Mouse (Mus musculus): ENCODE data around the gene Gm45808.
A peak's percentile ranks its signal among the peaks of the same experiment; 100 is the strongest.
"Not testable (repeated sequence)": the region's sequence is repeated elsewhere in the genome, so short reads cannot be mapped to it uniquely, and the experiment has no call there.

Gm45808 gene

DNA sequence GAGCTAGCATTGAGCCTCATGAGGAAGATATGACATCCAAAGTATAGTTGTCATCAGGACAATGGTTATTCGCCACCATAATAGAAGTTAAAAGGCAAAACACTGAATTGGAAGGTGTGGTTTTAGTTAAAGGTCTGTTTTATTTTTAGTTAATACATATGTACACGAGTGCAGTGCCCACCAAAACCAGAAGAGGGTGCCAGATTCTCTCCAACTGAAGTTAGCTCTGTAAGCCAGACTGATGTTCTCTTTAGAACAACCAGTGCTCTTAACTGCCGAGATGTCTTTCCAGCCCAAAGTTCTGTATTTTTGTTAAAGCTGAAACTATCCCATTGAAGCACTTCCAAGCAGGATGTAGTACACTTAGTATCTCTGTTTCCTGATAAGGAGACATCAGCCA lies 15.7 kb downstream of the Gm45808 start:
- peak in 1 of 2 experiments; percentile 62 for DNase-seq (ENCODE audit: low spot score in 2 of 2)

GRCm38 (mm10) chr7:45467090-45467670 lies 19.4 kb downstream of the Gm45808 start:
- no peak for DNase-seq (ENCODE audit: low spot score in 2 of 2)

DNA sequence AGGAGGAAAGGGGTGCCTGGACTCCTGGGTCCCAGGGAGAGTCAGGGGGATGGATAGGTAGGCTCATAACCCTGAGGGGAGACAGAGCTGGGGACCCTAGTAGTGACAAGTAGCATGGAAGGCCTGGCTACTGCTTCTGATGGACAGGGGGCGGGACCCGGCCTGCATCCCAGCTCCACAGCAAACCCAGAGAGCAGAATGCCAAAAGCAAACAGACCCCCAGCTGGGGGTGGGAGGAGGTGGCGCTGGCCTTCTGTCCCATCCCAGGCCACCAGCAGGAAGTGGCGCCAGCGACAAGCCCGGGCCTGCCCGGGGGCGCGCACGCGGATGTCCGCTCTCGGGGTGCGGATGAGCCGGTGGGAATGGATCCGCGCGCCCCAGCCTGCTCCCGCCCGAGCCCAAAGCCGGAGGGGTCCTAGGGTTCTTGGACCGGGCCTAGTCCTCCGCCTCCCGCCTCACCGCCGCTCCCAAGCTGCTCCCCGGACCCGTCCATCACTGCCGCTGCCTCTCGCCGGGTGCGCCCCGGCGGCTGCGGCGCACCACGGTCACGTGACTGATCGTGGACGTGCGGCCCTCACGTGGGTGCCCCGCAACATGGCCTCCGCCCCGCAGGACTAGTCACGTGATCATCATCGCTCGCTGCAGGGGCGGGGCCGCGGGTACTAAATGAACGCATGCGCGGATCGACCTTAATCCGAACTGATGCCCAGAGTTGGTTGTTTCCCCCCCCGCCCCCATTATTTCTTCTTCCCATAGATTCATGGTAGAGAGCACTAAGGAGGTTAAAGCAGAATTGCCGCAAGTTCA lies 20.1 kb downstream of the Gm45808 start, which contains the start of gene Bax:
Gene Bax (minus strand): TSS at position 616 of the 807 bp plus-strand sequence.
- DNase-seq (ENCODE audit: low spot score in 2 of 2) = peak; percentile 89 to 93

GRCm38 (mm10) chr7:45465549-45465948 lies 21.1 kb downstream of the Gm45808 start:
- DNase-seq (ENCODE audit: low spot score in 2 of 2) = no peak

DNA sequence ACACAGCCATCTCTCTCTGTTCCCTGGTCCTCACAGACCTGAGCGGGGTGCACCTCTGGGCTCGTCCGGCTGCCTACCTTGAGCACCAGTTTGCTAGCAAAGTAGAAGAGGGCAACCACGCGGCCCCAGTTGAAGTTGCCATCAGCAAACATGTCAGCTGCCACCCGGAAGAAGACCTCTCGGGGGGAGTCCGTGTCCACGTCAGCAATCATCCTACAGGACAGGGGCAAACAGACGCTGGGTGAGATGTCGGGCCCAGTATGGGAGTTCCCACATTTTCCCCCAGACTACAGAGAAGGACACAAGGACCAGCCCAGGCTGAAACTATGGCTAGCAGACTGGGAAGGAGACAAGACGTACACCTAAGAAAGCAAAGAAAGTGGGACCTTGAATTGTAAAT lies 21.5 kb downstream of the Gm45808 start:
- DNase-seq (ENCODE audit: low spot score in 2 of 2) = no peak

DNA sequence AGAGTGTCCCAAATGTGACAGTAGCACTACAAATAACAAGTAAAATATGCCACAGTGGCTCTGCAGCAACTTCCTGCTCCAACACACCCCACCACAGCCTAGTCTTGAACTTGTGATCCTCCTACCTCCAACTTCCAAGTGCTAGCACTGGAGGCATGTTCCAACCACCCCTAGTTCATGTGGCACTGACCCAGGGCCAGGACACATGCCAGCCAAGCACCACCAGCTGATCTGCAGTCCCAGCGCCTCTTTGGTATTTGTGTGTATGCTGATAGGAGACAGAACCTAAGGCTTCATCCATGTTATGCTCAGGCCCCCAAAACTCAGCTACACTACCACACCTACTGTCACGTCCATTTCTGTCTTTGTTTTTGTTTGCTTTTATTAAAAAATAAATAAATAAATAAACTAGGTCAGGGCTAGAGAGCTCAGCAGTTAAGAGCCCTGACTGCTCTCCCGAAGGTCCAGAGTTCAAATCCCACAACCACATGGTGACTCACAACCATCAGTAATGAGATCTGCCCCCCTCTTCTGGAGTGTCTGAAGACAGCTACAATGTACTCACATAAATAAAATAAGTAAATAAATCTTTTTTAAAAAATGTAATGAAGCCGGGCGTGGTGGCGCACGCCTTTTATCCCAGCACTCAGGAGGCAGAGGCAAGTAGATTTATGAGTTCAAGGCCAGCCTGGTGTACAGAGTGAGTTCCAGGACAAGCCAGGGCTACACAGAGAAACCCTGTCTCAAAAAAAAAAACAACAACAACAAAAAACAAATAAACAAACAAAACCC lies 22.4 kb downstream of the Gm45808 start:
- no peak for DNase-seq (ENCODE audit: low spot score in 2 of 2)

- DNase-seq (ENCODE audit: low spot score in 2 of 2) = not testable (repeated sequence)
These were observed 23.7 kb downstream of the Gm45808 start for GRCm38 (mm10) chr7:45462868-45463267.

GRCm38 (mm10) chr7:45462325-45462724 lies 24.3 kb downstream of the Gm45808 start:
- DNase-seq (ENCODE audit: low spot score in 2 of 2) = no peak

- DNase-seq (ENCODE audit: low spot score in 2 of 2) = no peak
These were observed 24.8 kb downstream of the Gm45808 start for GRCm38 (mm10) chr7:45461781-45462180.

- no peak for DNase-seq (ENCODE audit: low spot score in 2 of 2)
These were observed 25.3 kb downstream of the Gm45808 start for GRCm38 (mm10) chr7:45461326-45461725.

DNA sequence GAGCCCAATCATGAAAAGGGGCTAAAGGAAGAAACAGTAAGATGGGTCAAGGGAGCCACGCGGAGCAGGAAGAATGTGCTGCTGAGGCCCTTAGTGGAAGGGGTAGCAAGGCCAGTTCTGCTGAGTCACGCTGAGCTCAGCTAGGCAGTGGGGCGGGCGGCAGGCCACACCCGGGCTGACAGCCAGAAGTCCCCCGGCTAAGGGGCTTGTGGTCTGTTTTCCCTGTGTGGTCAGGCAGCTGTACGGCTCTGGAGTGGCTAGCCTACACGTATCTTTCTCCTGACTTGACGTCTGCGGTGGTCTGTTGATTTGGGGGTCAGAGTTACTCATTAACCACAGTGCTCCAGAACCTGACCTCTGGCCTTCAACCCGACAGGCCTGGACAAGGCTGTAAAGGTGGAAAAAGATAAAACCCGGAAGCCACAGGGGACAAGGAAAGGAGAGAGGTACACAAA lies 25.7 kb downstream of the Gm45808 start:
- peak; percentile 72 to 81 for DNase-seq (ENCODE audit: low spot score in 2 of 2)

- DNase-seq (ENCODE audit: low spot score in 2 of 2) = no peak
These were observed 26.2 kb downstream of the Gm45808 start for GRCm38 (mm10) chr7:45460377-45460776.

DNA sequence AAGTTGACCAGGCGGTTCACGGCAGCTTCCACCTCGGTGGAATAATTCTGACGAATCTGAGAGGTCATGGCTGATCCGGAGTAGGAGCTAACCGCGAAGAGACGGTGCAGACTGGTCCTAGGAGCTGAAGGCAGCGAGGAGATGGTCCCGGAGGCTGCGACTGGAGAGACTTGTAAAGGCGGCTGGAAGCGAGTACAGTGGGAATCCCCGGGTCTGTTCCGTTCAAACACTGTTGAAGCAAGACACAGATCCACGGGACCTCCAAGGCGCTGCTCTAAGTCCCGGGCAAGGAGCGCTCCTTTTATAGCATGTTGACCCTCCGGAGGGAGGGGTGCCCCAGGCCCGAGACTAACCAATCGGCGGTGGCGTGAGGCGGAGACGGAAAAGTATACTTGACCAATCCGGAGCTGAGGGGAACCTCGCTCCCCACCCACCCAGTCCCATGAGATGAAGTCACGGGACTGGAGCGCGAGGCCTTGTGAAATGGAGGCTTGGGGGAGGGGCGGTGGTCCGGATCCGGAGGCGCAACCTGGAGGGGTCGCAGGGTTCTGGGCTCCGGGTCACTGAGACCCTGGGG lies 27.0 kb downstream of the Gm45808 start, which contains the start of gene Ftl1:
Gene Ftl1 (minus strand): TSS at position 321 of the 577 bp plus-strand sequence.
- peak; percentile 81 to 98 for DNase-seq (ENCODE audit: low spot score in 2 of 2)

DNA sequence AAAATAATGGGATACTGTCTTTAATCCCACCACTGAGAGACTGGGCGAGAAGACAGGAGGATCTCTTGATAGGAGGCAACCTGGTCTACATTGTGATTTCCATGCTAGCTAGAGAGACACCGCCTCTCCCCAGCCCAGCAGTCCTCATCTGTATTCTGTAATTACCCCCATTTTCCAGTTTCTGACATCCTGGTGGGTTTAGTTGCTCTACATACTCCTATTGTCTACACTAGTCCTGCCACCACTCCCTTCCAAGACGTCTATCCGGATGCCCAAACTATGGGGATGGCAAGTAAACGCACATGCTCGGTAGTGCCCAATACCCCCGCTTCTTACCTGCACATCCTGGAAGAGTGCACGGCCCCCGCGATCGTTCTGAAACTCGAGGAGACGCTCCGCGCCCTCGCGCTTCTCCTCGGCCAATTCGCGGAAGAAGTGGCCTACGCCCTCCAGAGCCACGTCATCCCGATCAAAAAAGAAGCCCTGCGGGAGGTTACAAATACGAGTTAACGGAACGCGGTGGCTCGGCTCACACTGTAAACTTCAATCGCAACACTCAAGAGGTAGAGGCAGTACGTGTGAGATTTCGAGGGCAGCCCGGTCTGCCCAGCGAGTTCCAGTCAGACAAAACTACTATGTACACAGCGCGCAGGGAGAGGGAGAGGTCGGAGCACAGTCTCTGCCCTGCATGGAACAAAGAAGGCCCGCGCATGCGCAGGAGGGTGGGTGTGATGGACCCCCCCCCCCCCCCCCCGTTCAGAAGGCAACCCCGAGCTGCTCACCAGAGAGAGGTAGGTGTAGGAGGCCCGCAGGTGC lies 27.7 kb downstream of the Gm45808 start:
- peak; percentile 48 to 57 for DNase-seq (ENCODE audit: low spot score in 2 of 2)

- no peak for DNase-seq (ENCODE audit: low spot score in 2 of 2)
These were observed 29.2 kb downstream of the Gm45808 start for GRCm38 (mm10) chr7:45457204-45458060.

- DNase-seq (ENCODE audit: low spot score in 2 of 2) = no peak
These were observed 29.8 kb downstream of the Gm45808 start for GRCm38 (mm10) chr7:45456721-45457203.

DNA sequence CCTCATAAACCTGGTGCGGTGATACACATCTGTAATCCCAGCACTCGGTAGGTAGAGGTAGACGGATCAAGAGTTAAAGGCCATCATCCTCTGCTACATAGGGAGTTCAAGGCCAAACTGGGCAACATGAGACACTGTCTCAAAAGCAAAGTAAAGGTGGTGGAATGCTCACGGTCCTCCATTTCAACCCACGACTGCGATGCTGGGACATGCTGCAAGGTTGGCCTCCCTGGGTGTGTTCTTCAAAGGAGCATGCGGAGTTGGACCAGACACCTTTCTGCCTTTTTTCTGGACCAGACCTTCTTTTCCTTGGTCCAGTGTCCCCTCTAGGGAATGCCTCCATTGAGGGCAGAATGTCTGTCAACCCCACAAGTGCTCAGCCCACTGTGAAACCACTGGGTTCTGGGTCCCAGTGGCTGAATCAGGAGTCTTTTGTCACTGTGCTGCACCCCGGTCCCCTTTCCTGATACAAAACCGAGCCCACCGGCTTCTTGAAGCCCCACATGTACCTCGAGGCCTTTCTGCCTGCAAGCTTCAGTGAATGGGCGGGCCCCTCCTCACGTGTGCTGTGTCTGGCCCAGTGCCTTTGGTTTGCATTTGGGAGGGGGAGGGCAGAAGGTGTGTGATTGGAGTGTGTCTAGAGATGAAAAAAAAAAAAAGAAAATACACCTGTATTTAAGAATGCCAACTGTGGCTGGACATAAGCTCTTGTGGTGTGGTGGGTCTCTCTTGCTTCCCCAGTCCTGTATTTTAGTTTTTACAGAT lies 30.5 kb downstream of the Gm45808 start:
- DNase-seq (ENCODE audit: low spot score in 2 of 2) = no peak

DNA sequence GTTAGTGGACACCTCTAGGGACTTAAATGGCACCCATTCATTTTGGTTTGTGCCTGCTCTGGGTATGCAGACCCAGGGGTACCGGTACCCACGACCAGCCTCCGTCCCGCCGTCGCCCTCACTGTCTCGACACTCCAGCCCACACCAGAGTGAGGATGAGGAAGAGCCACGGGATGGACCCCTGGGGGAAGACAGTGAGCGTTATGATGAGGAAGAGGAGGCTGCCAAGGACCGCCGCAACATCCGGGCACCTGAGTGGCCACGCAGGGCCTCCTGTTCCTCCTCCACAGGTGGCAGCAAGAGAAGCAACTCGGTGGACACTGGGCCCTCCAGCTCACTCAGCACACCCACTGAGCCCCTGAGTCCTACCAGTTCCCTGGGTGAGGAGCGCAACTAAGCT lies 31.6 kb downstream of the Gm45808 start:
- DNase-seq (ENCODE audit: low spot score in 2 of 2) = no peak

- peak; percentile 56 to 61 for DNase-seq (ENCODE audit: low spot score in 2 of 2)
These were observed 35.1 kb downstream of the Gm45808 start for GRCm38 (mm10) chr7:45451344-45451982.
